Mouse (Mus musculus): Measurements from ENCODE around the gene Fbp1. TPM values are rescaled to one million over a fixed set of nuclear protein-coding genes. Genes with fewer than 3 reads are reported as not detected.
"Not testable (repeated sequence)": the region's sequence is repeated elsewhere in the genome, so short reads cannot be mapped to it uniquely, and the experiment has no call there.

Fbp1 gene
- not detected in 2 replicates for polyA plus RNA-seq (2012; ENCODE audit: insufficient read depth, insufficient read length, low replicate concordance, missing spikeins)

DNA sequence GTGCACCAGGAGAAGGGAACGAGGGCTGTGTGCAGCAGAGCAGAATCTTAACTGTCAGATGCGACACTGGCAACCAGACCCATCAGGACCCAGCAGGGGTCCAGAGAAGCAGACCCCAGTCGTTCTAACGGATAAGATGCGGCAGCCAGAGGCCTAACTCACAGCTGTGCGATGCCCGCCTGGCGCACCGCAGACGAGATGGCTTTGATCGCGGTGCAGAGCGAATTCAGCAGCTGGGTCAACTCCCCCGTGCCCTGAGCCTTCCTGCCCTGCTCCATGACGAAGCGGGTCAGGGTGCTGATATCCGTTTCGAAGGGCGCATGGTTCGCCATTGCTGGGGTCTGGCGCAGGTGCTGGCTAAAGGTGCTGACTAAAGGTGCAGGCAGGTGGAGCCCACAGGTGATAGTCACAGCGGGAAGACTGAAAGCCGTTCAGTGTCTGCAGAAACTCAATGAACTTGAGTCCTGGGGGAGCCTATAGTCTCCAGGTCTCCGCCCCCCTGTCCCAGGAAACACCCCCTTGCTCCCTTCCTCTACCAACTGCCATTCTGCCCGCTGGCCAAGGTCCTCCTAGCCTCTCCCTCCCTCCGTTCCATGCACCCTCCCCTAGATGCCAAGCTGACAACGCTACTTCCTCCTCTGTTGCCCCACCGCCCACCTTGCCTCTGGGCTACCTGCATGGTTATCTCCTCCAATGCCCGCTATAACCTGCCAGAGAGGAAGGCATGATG lies at the start of gene Fbp1:
Gene Fbp1, minus strand, starts transcription at position 571 of the 730 bp plus-strand sequence.
- H3K27ac ChIP-seq (ENCODE audit: insufficient read depth, low read depth, low read length), result no peak within 1 kb of the TSS
- H3K4me1 ChIP-seq (ENCODE audit: control insufficient read depth, insufficient read depth, low read length), result peaks cover 5% of the 10 kb centered on the region
- 15% methylated on average over 29 of the region's 29 CpGs for WGBS
- no peak within 1 kb of the TSS for H3K4me3 ChIP-seq (ENCODE audit: insufficient read depth, low read depth, low read length)
- TF ChIP-seq POLR2A (IDR thresholded peaks at IDR 0.05; ENCODE audit: insufficient read depth, low read depth, low read length), result no peak
- TF ChIP-seq CTCF (IDR thresholded peaks at IDR 0.05; ENCODE audit: insufficient read depth, low read depth, low read length), result no peak

DNA sequence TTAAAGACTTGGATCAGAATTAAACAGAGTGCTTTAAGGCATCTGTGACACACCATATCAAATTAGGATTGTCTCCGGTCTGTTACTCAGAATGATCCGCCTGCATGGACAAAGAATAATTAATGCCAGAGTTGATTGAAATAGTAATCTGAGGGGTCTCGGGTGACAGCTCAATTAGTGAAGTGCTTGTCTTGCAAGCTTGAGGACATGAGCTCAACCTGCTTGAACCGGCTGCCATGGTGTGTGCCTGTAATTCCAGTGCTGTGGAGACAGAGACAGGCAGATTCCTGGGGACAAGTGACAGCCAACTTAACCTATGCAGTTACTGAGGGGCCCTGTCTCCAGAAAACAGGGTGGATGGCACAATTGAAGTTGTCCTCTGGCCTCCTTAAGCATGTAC lies 44.4 kb upstream of the Fbp1 start:
- 83% methylated on average over 4 of the region's 4 CpGs for WGBS
- Histone ChIP-seq H3K4me3 (ENCODE audit: insufficient read depth, low read depth, low read length) (no peak overlapping the region), H3K4me1 (ENCODE audit: control insufficient read depth, insufficient read depth, low read length) (no peaks in the 10 kb centered on the region), H3K27ac (ENCODE audit: insufficient read depth, low read depth, low read length) (no peak overlapping the region)
- TF ChIP-seq POLR2A (IDR thresholded peaks at IDR 0.05; ENCODE audit: insufficient read depth, low read depth, low read length) (no peak), CTCF (IDR thresholded peaks at IDR 0.05; ENCODE audit: insufficient read depth, low read depth, low read length) (no peak)

DNA sequence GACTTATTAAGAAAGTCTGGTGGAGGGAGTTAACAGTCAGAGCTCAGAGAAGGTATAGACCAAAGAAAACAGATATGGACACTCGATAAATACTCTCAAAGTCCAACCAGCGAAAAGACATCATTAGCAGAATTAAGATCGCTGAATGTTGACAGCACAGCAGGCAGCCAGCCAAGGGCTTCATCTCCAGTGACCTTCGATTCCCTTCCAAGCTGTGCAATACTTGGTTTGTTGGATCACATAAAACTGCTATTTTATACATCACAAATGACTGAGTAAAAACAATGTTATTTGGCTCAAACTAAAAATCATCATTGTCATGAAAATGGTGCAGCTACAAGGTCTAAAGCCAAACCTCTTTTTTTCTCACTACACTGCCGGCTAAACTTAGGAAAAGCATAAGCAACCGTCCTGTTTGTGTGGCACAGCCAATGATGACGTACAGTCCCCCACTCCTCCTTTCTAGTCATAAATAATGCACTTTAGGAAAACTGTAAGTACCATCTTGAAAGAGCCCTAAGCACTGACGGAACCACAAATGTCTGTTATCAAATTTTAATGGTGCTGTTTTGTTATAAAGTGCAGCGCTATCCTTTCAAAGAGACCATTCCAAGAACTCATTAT lies 41.8 kb upstream of the Fbp1 start:
- no peaks in the 10 kb centered on the region for H3K4me1 ChIP-seq (ENCODE audit: control insufficient read depth, insufficient read depth, low read length)
- TF ChIP-seq CTCF (IDR thresholded peaks at IDR 0.05; ENCODE audit: insufficient read depth, low read depth, low read length) (no peak), POLR2A (IDR thresholded peaks at IDR 0.05; ENCODE audit: insufficient read depth, low read depth, low read length) (no peak)
- WGBS, result 60% methylated on average over 9 of the region's 9 CpGs

DNA sequence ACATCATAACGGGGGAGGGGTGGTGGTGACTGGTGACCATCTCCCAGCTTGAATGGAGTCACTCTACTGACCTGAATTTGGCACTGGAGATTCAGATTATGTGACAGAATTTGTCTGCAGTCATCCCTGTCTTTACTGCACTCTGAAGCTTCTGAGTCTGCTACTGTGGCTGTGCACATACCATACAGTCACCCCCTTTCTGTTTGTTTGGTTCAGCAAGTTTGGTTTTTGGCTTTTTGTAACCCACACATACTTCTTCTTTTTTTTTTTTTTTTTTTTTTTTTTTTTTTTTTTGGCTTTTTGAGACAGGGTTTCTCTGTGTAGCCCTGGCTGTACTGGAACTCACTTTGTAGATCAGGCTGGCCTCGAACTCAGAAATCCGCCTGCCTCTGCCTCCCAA lies 41.1 kb upstream of the Fbp1 start:
- WGBS, result 92% methylated on average over 3 of the region's 3 CpGs
- not testable (repeated sequence) for H3K27ac ChIP-seq (ENCODE audit: insufficient read depth, low read depth, low read length); H3K4me3 ChIP-seq (ENCODE audit: insufficient read depth, low read depth, low read length); H3K4me1 ChIP-seq (ENCODE audit: control insufficient read depth, insufficient read depth, low read length)

More for the DNA sequence above, 41.8 kb upstream of the Fbp1 start:
- Histone ChIP-seq H3K27ac (ENCODE audit: insufficient read depth, low read depth, low read length) (no peak overlapping the region), H3K4me3 (ENCODE audit: insufficient read depth, low read depth, low read length) (no peak overlapping the region)

DNA sequence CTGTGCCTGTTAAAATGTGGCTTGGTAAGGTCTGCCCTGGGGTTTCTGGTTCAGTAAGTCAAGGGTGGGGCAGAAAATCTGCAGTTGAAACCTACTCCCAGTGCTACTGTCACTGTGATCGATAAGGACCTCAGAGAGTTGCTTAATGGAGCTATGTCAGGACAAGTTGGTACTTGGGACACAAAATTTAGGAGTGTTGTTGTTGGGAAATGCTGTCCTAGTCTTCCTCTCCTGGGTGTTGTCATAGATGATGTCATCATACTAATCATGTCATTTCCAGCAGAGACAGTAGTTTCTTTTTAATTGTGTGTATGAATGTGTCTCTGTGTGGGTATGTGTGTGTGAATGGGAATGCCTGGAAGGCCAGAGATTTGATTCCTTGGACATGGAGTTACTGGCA lies 39.4 kb upstream of the Fbp1 start:
- Histone ChIP-seq H3K27ac (ENCODE audit: insufficient read depth, low read depth, low read length) (no peak overlapping the region), H3K4me3 (ENCODE audit: insufficient read depth, low read depth, low read length) (no peak overlapping the region), H3K4me1 (ENCODE audit: control insufficient read depth, insufficient read depth, low read length) (no peaks in the 10 kb centered on the region)
- WGBS, result 95% methylated on average over 1 of the region's 1 CpGs
- TF ChIP-seq POLR2A (IDR thresholded peaks at IDR 0.05; ENCODE audit: insufficient read depth, low read depth, low read length) (no peak), CTCF (IDR thresholded peaks at IDR 0.05; ENCODE audit: insufficient read depth, low read depth, low read length) (no peak)

DNA sequence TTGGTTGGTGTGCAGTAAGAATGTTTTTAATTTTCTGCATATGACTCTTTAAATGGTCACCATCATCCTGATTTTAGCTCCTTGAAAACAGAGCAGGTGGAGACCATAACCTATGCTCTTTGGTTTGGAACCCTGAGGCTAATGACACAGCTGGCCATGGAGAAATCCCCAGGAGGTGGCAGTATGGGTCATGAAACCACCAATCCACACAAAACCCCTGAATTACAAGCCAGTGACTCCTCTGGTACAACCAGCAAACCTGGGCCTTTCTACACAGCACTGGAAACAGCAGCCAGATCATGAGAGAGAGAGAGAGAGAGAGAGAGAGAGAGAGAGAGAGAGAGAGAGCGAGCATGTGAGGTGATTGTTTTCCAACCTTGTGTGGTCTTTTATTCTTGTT lies 38.4 kb upstream of the Fbp1 start:
- 59% methylated on average over 1 of the region's 1 CpGs for WGBS
- Histone ChIP-seq H3K4me1 (ENCODE audit: control insufficient read depth, insufficient read depth, low read length) (no peaks in the 10 kb centered on the region), H3K27ac (ENCODE audit: insufficient read depth, low read depth, low read length) (no peak overlapping the region), H3K4me3 (ENCODE audit: insufficient read depth, low read depth, low read length) (no peak overlapping the region)
- TF ChIP-seq CTCF (IDR thresholded peaks at IDR 0.05; ENCODE audit: insufficient read depth, low read depth, low read length) (no peak), POLR2A (IDR thresholded peaks at IDR 0.05; ENCODE audit: insufficient read depth, low read depth, low read length) (no peak)

DNA sequence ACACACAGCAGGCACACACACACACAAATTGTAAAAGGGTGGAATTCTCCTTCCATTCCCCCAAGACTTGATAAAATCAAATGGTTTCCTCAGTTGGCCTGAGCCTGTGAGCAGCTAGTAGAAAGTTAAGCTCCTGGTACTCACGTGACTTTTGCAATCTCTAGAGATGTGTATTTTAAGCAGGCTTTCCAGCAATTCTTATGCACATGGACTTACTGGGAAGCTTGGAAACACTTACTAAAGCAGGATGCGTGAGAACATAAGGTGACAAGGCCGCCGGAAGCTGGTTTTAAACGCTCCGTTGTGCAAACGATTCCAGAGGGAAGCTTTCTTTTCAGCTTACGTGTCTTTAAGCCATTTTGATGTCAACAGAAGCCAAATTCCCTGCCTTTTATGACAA lies 35.1 kb upstream of the Fbp1 start:
- H3K4me1 ChIP-seq (ENCODE audit: control insufficient read depth, insufficient read depth, low read length), result no peaks in the 10 kb centered on the region
- H3K4me3 ChIP-seq (ENCODE audit: insufficient read depth, low read depth, low read length), result no peak overlapping the region
- no peak overlapping the region for H3K27ac ChIP-seq (ENCODE audit: insufficient read depth, low read depth, low read length)
- WGBS, result 72% methylated on average over 8 of the region's 8 CpGs
- TF ChIP-seq POLR2A (IDR thresholded peaks at IDR 0.05; ENCODE audit: insufficient read depth, low read depth, low read length) (no peak), CTCF (IDR thresholded peaks at IDR 0.05; ENCODE audit: insufficient read depth, low read depth, low read length) (no peak)

DNA sequence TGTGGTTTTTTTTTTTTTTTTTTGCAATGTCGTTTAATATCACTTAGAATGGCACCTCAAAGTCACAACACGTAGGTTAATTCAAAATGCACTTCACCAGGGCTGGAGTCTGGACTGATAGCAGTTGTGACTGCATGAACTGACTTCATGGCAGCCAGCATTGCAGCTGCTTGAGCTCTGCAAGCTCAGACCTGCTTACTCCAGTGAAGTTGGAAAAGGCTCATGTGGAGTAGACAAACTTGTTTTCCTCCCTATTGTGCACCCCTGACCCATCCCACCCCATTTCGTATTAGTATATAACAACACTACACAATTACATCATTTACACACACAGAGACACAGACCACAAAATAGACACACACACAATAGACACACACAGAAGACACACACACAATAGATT lies 34.6 kb upstream of the Fbp1 start:
- Histone ChIP-seq H3K27ac (ENCODE audit: insufficient read depth, low read depth, low read length) (no peak overlapping the region), H3K4me1 (ENCODE audit: control insufficient read depth, insufficient read depth, low read length) (no peaks in the 10 kb centered on the region), H3K4me3 (ENCODE audit: insufficient read depth, low read depth, low read length) (no peak overlapping the region)
- TF ChIP-seq POLR2A (IDR thresholded peaks at IDR 0.05; ENCODE audit: insufficient read depth, low read depth, low read length) (no peak), CTCF (IDR thresholded peaks at IDR 0.05; ENCODE audit: insufficient read depth, low read depth, low read length) (no peak)
- 79% methylated on average over 3 of the region's 3 CpGs for WGBS

DNA sequence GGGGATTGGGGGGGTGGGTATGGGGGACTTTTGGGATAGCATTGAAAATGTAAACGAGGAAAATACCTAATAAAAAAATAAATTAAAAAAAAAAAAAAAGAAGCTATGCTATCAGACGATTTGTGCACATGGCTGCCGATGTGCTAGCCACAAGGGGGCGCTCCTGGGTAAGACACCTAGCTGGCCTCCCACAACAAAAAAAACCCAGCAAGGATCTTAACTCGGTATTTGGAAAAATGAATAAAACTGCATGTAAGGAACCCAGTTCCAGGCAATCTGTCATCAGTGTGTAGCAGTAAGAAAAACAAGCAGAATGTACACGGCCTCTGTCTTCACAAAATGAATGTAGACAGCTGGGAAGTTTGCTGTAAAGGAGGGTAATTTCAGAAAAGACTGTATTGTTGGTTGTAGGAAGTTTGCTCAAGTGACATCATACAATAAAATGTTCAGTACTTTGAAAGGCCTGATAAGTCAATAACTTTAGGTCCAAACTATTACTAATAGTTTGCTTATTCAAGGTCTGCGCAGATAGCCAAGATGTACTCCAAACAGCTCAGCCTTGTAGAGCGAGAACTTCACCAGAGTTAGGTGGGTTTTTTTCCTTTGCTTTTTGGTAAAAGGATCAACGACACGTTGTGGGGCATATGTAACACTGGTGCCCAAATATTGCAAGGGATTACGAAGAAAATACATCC lies 31.7 kb upstream of the Fbp1 start:
- peak; percentile 50; the same call in 1 of the 2 replicates for TF ChIP-seq CTCF (IDR thresholded peaks at IDR 0.05; ENCODE audit: insufficient read depth, low read depth, low read length)
- TF ChIP-seq POLR2A (IDR thresholded peaks at IDR 0.05; ENCODE audit: insufficient read depth, low read depth, low read length), result no peak

More for the DNA sequence above, 31.7 kb upstream of the Fbp1 start:
- H3K4me1 ChIP-seq (ENCODE audit: control insufficient read depth, insufficient read depth, low read length), result no peaks in the 10 kb centered on the region
- no peak overlapping the region for H3K4me3 ChIP-seq (ENCODE audit: insufficient read depth, low read depth, low read length)
- 38% methylated on average over 11 of the region's 11 CpGs for WGBS
- no peak overlapping the region for H3K27ac ChIP-seq (ENCODE audit: insufficient read depth, low read depth, low read length)
